ENCODE assay signal across 34 mouse cellular contexts in the genomic region with DNA sequence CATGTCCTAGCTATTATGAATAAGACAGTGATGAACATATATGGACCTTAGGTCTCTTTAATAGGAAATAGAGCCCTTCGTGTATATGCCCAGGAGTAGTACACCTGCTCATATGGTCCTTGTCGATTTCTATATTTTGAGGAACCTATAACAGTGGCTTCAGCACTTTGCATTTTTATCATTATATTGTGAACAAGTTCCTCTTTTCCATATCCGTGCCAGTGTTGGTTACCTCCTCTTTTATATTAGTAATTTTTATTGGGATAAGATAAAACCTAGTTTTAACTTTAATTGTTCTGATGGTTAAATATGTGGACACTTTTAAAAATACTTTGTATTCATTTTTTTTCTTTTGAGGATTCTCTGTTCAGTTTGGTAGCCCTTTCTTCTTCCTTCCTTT.
"Had no signal": no experiment of that assay in that cellular context is flagged by ENCODE, and none has a peak within 500 bp of the region (broad histone marks: within the 10 kb centered on the region; RNA-seq: fewer than 3 reads in every experiment).

No protein-coding gene starts in this region.

- H3K9ac ChIP-seq: heart, embryonic 12.5 days; heart, embryonic 13.5 days; heart, embryonic 15.5 days; hindbrain, embryonic 12.5 days; hindbrain, embryonic 13.5 days; hindbrain, embryonic 14.5 days; hindbrain, embryonic 15.5 days; intestine, embryonic 15.5 days; kidney, embryonic 15.5 days had no signal

- H3K36me3 ChIP-seq: heart, embryonic 12.5 days; heart, embryonic 13.5 days; heart, embryonic 15.5 days; hindbrain, embryonic 10.5 days; hindbrain, embryonic 12.5 days; hindbrain, embryonic 13.5 days; hindbrain, embryonic 15.5 days; intestine, embryonic 15.5 days; kidney, embryonic 15.5 days had no signal

- H3K4me2 ChIP-seq: heart, embryonic 12.5 days; heart, embryonic 13.5 days; heart, embryonic 15.5 days; hindbrain, embryonic 12.5 days; hindbrain, embryonic 13.5 days; hindbrain, embryonic 14.5 days; hindbrain, embryonic 15.5 days; intestine, embryonic 15.5 days; kidney, embryonic 15.5 days had no signal

- H3K27ac ChIP-seq: heart, embryonic 13.5 days; heart, embryonic 15.5 days; hindbrain, embryonic 10.5 days; hindbrain, embryonic 12.5 days; hindbrain, embryonic 13.5 days; hindbrain, embryonic 14.5 days; hindbrain, embryonic 15.5 days; hindbrain, postnatal 0 days; intestine, embryonic 15.5 days; kidney, embryonic 15.5 days; kidney, postnatal 0 days; layer of hippocampus, adult 2 months; left cerebral cortex, adult 2 months had no signal

- ATAC-seq: hindbrain, embryonic 16.5 days; hindbrain, postnatal 0 days; inflammation-experienced regulatory T-cells, adult 6 months; intestine, embryonic 15.5 days; intestine, embryonic 16.5 days; intestine, postnatal 0 days had no signal

- H3K4me3 ChIP-seq: heart, embryonic 12.5 days; heart, embryonic 13.5 days; heart, embryonic 15.5 days; hindbrain, embryonic 10.5 days; hindbrain, embryonic 12.5 days; hindbrain, embryonic 13.5 days; hindbrain, embryonic 15.5 days; intestine, embryonic 15.5 days; kidney, embryonic 15.5 days; layer of hippocampus, adult 2 months; left cerebral cortex, adult 2 months had no signal

- DNase-seq: heart, postnatal 10 days; heart, postnatal 14 days; heart, postnatal 36 days; heart, postnatal 4 days; kidney, adult 11 months; kidney, adult 18-20 months; kidney, adult 2 months; kidney, adult 8-10 months; kidney, adult 9 months; kidney, postnatal 10 days; kidney, postnatal 14 days; kidney, postnatal 25 days; kidney, postnatal 36 days; kidney, postnatal 4 days; layer of hippocampus, adult 9-11 months; layer of hippocampus, postnatal 36 days had no signal

- H3K9me3 ChIP-seq: heart, embryonic 12.5 days; heart, embryonic 13.5 days; heart, embryonic 15.5 days; hindbrain, embryonic 10.5 days; hindbrain, embryonic 12.5 days; hindbrain, embryonic 13.5 days; hindbrain, embryonic 15.5 days; intestine, embryonic 15.5 days; kidney, embryonic 15.5 days had no signal

- H3K27me3 ChIP-seq: heart, embryonic 12.5 days; heart, embryonic 13.5 days; heart, embryonic 15.5 days; hindbrain, embryonic 12.5 days; hindbrain, embryonic 13.5 days; hindbrain, embryonic 15.5 days; intestine, embryonic 15.5 days; kidney, embryonic 15.5 days had no signal

- H3K4me1 ChIP-seq: heart, embryonic 12.5 days; heart, embryonic 13.5 days; heart, embryonic 15.5 days; hindbrain, embryonic 10.5 days; hindbrain, embryonic 12.5 days; hindbrain, embryonic 13.5 days; hindbrain, embryonic 15.5 days; intestine, embryonic 15.5 days; kidney, embryonic 15.5 days had no signal
